Mouse (Mus musculus): ENCODE data around the gene Trim62. TPM values are rescaled to one million over a fixed set of nuclear protein-coding genes. Genes with fewer than 3 reads are reported as not detected.

The Trim62 gene
- total RNA-seq, 1 experiment from 2014 or later, result 1.4 TPM

DNA sequence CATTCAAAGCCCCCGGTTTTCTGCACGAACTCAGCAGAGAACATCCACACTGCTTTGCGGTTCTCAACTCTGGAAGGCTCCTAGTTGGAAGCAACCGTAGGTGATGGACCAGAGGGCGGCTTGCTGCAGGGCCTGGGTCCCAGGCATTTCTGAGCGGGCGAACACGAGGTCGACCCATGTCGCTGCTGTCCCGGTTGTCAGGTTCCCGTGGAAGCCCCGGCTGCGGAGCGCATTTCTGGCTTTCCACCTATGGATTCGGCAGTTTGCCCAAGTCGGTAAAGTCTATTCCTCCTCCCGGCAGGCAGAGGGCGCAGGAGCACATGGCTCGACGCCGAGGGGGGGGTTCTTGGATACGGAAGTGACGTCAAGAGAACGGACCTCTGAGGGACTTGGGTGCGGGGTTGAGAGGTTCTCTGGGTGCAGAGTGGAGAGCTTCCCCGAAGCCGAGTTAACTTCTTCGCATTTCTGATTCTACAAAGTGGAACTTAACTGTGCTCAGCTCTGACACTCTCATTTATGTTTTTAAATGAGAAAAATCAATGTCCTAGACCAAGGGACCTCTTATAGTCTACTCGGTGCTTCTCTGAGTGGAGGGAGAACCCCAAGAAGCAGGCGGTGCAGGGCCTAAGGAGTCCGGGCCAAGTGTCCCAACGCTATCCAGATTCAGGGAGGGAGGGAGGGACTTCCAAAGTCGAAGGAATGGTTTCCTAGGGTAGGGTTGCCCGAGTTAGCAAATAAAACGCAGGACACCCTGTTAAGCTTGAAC lies 41.6 kb downstream of the Trim62 start:
- ATAC-seq (replicated peaks in 1 of 2; ENCODE audit: insufficient read depth in 1 of 2, low FRiP score in 2 of 2, low TSS enrichment in 1 of 2, low read depth in 1 of 2, poor library complexity in 2 of 2, severe bottlenecking in 2 of 2), result peak; percentile 85 to 95

DNA sequence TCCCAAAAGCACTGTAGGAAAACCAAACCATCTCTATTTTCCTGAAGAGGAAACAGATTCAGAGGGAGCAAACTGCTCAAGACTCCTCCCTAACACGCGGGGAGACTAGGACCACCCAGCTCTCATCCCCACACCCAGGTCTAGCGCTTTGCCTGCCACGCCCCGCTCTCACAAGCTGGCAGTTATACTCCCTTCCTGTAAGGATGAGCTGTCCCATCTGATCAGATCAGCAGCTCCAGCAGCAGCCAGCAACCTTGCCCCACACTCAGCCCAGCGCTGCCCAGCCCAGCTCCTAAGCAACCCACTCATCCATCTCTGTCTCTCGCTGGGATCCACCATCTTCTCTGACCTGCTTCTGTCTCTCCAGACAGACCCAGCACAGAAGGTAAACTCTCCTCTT lies 49.4 kb downstream of the Trim62 start:
- ATAC-seq (replicated peaks in 1 of 2; ENCODE audit: insufficient read depth in 1 of 2, low FRiP score in 2 of 2, low TSS enrichment in 1 of 2, low read depth in 1 of 2, poor library complexity in 2 of 2, severe bottlenecking in 2 of 2), result no peak

DNA sequence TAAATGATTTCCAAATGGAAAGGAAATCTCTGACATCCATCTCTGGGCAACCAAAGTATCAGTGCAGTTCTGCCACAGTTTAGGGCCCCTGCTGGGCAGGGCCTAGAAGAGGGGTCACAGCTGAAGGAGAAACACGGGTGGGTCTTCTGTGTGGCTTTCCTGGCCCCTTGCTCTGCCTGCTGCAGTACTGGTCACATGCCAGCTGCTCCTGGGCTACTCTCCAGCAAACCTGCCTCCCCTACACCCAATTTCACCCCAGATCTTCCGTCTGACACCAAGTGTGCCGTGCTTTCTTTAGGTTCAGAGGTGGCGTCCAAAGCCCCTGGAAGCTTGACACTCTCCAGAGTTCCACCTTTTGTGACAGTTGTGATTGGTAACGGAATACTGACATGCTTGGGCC lies 52.2 kb downstream of the Trim62 start:
- no peak for ATAC-seq (replicated peaks in 1 of 2; ENCODE audit: insufficient read depth in 1 of 2, low FRiP score in 2 of 2, low TSS enrichment in 1 of 2, low read depth in 1 of 2, poor library complexity in 2 of 2, severe bottlenecking in 2 of 2)

DNA sequence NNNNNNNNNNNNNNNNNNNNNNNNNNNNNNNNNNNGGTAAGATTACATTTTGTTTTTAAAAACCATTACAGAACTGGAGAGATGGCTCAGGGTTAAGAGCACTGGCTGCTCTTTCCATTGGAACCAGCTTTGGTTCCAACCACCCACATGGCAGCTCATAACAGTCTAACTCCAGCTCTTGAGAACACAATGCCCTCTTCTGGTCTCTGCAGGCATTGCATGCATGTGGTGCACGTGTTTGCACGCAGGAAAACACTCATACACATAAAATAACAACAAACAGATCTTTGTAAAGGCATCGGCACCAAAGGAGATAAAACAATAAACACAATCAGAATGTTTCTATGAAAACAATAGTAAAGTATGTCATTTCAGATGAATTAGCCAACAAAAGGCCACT lies 59.0 kb downstream of the Trim62 start:
- ATAC-seq (replicated peaks in 1 of 2; ENCODE audit: insufficient read depth in 1 of 2, low FRiP score in 2 of 2, low TSS enrichment in 1 of 2, low read depth in 1 of 2, poor library complexity in 2 of 2, severe bottlenecking in 2 of 2), result no peak

DNA sequence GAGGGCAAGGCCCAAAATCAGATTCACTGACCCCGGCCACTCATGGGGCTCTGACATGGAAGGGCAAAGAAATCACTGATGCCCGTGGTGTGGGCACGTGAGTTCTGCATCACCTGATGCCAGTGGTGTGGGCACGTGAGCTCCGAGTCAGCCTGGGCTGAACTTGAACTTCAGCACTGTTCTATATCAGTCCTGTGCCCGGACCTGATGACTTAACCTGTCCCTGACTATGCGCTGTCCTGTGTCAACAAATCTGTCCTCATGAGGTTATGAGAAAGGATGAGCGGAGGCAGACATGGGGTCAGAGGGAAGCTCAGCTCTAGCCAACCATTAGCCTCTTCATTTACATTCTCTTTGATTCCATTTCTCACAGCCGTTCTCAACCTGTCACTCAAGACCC lies 63.4 kb downstream of the Trim62 start:
- ATAC-seq (replicated peaks in 1 of 2; ENCODE audit: insufficient read depth in 1 of 2, low FRiP score in 2 of 2, low TSS enrichment in 1 of 2, low read depth in 1 of 2, poor library complexity in 2 of 2, severe bottlenecking in 2 of 2), result no peak

DNA sequence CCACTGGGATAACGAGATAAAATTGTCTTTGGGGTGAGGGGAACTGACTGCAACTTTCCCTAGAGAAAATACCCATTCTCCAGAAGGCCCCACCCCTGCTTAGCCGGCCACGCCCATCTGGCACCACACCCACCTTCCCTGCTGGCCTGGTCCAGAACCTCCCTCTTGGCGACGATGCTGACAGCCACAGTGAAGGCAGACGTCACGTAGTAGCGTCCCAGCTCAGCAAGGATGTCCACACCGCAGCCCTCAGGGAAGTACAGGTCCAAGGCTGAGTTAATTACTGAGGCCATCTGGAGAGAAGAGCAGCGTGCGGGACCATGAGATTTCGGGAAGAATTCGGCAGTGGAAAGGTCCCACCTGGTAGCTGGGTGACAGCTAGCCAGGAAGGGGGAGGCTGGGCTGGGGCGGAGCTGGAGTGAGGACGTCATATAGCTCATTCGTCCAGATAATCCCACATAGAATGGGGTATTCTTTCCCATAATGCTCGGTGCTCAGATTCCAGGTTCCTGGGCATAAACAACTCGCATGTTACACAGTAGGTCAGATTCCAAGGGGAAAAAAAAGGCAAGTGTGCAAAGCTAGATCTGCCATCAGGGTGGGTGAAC lies 64.0 kb downstream of the Trim62 start:
- ATAC-seq (replicated peaks in 1 of 2; ENCODE audit: insufficient read depth in 1 of 2, low FRiP score in 2 of 2, low TSS enrichment in 1 of 2, low read depth in 1 of 2, poor library complexity in 2 of 2, severe bottlenecking in 2 of 2), result peak; percentile 34 to 37; a peak in 1 of 4 replicates

DNA sequence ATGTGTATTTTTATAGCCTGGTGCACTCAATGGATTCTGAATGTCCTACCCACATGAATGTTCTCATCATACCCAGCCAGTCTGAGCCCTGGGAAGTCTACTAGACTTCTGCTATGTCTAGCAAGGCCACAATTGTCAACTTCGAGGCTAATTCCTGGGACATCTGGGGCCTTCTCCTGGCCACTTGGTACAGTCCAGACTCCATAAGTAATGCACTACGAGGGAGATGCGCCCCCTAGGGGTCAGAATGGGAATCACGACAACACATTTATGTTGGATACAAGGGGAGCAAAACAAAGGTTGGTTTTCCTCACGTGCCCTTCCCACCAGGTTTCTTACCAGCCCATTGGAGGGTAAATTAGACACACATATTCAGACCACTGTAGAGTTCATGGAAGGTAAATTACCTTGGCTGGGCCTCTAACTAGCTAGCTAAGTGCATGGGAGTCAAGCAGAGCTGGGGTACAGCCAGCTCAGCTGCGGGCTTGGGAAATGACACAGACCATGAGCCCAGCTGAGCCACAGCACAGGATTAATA lies 64.8 kb downstream of the Trim62 start:
- peak; percentile 53 to 56; a peak in 3 of 4 replicates for ATAC-seq (replicated peaks in 1 of 2; ENCODE audit: insufficient read depth in 1 of 2, low FRiP score in 2 of 2, low TSS enrichment in 1 of 2, low read depth in 1 of 2, poor library complexity in 2 of 2, severe bottlenecking in 2 of 2)

DNA sequence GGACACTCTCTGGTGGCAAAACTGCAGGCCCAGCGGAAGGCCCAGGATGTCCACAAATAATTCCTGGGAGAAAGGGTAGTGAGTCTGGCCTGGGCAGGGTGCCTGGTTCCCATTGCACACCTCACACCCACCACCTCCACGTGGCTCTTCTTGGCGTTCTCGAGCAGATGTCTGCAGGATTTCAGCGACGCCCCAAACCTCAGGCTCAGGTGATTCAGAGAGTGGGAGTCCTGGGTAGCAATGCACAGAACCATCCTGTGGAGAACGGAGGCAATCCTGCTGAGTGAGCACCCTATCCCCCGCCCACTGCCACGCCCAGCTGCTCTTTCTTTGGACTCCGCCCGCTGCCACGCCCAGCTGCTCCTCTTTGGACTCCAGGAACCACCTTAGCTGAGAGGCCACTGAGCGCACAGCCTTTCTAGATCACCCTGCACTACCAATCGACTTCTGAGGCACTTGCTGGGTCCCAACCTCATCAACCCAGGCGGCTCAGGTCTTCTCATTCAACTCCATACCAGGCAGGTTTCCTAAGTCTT lies 66.2 kb downstream of the Trim62 start:
- 0 out of 4 replicates have a peak, but pooled peaks of 1 of the 2 experiments have one; percentile 15 for ATAC-seq (replicated peaks in 1 of 2; ENCODE audit: insufficient read depth in 1 of 2, low FRiP score in 2 of 2, low TSS enrichment in 1 of 2, low read depth in 1 of 2, poor library complexity in 2 of 2, severe bottlenecking in 2 of 2)

DNA sequence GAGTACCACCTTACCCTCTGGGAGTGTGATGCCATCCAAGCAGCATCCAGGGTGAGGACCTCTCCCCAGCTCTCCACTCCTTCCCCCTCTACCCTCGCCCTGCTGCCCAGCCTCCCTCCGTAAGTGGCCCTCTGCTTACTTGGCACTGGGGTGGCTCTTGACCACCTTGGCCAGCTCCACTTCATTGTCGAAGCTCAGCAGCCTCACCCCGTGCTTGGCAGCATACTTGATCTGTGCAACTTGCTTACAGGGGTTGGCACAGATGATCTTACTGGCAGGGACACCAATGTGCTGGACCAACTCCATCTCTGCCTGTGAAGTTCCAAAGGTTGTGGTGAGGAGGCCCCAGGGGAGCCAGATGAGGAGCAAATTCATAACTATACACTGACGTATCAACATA lies 67.1 kb downstream of the Trim62 start:
- ATAC-seq (replicated peaks in 1 of 2; ENCODE audit: insufficient read depth in 1 of 2, low FRiP score in 2 of 2, low TSS enrichment in 1 of 2, low read depth in 1 of 2, poor library complexity in 2 of 2, severe bottlenecking in 2 of 2), result no peak

DNA sequence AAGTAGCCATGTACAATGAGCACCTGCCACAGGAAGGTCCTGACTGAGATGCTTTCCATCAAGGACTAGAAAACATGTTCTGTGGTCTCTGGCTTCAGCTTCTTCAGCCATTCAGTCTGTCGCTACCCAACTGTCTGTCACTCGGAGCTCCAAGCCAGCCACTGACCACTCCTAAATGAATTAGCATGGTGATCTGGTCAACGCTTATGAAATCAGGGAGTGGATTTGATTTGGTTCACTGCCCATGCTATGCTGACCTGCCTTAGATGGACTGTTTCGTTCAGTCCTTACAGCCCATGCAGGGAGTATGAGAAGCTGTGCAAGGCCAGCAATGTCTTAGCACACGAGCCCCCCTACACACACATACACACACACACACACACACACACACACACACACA lies 70.5 kb downstream of the Trim62 start:
- ATAC-seq (replicated peaks in 1 of 2; ENCODE audit: insufficient read depth in 1 of 2, low FRiP score in 2 of 2, low TSS enrichment in 1 of 2, low read depth in 1 of 2, poor library complexity in 2 of 2, severe bottlenecking in 2 of 2), result no peak

DNA sequence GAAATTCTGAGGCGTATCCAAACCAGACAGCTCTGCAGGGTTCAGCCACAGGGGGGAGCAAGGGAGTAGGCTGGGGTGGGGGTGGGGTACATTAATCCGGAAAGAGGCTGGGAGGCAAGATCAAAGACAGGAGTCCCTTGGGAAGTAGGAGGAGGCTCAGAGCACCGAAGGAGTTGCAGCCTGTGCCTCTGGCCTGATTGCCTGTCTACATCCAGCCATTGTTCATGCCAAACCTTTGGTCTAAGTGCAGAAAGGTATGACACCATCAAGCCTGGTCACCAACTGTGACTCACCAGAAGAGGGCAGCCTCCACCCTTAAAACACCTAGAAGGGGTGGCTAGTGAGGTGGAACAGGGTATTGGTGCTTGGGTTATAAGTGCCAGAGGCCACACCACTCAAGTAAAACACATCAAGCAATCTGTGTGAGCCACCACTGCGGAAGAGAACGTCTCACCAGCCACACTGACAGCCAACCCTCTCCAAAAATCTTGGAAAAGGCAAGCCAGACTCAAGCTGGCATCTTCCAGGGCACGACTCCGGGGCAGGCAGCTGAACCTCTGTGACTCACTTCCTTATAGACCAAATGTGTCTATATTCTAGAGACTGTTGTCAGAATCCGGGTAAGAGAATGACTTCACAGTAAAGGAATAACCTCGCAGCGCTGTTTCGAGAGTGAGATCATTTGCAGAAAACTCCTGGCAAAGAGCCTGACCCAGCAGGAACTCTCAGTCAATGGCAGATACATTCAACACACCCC lies 74.0 kb downstream of the Trim62 start:
- peak; percentile 62 to 72; a peak in 3 of 4 replicates for ATAC-seq (replicated peaks in 1 of 2; ENCODE audit: insufficient read depth in 1 of 2, low FRiP score in 2 of 2, low TSS enrichment in 1 of 2, low read depth in 1 of 2, poor library complexity in 2 of 2, severe bottlenecking in 2 of 2)

DNA sequence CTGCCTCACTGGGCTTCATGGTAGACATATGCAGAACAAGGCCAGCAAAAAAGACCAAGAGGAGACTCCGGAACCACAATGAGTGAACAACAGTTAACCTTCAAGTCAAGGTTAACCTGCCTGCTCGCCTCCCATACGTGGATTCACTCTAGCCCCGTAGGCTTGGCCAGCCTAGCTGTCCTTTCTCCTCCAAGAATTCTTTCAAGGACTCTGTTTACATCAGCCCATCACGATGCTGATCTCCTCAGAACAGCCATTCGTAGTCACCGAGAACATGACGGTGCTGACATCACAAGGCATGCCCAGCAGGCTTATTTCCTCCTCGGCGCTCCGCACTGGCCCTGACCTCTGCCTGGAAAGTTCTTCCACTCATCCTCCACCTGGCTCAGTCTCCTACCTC lies 74.8 kb downstream of the Trim62 start:
- ATAC-seq (replicated peaks in 1 of 2; ENCODE audit: insufficient read depth in 1 of 2, low FRiP score in 2 of 2, low TSS enrichment in 1 of 2, low read depth in 1 of 2, poor library complexity in 2 of 2, severe bottlenecking in 2 of 2), result no peak

DNA sequence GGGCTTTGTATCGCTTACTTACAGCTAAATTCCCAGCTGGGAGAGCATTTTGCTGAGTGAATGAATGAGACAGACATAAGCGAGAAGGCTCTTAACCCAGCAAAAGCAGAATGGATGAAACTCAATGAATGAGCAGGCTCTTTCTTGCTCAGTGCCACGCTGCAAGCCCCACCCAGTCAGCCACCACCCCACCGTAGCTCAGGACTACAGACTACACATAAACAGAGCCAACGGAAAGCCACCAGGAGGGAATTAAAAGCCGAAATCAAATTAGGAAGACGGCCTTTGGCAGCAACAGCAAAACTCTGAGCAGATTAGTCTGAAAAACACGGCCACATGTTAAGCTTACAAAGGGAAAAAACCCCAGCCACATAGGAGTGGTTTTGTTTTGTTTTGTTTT lies 75.5 kb downstream of the Trim62 start:
- no peak for ATAC-seq (replicated peaks in 1 of 2; ENCODE audit: insufficient read depth in 1 of 2, low FRiP score in 2 of 2, low TSS enrichment in 1 of 2, low read depth in 1 of 2, poor library complexity in 2 of 2, severe bottlenecking in 2 of 2)

DNA sequence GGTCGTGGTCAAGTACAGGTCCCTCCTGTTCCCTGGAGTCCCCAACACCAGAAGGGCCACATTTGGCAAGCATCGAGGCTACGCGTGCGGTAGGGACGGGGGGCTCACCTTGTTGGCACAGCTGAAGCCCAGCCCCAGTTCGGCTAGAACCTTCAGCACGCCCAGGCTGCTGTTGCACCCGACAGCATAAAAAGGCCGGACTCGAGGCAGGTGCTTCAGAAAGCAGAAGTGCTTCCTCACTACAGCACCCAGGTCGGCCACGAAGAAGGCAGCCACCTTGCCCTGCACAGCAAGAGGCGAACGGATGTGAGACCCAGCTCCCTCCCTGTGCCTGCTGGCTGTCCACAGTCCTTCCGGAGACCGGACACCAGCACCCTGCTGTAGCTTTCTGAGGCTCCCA lies 76.3 kb downstream of the Trim62 start:
- ATAC-seq (replicated peaks in 1 of 2; ENCODE audit: insufficient read depth in 1 of 2, low FRiP score in 2 of 2, low TSS enrichment in 1 of 2, low read depth in 1 of 2, poor library complexity in 2 of 2, severe bottlenecking in 2 of 2), result no peak; a peak in 1 of 4 replicates

All from hematopoietic stem cell, adult 5-6 weeks (primary cell).